Mouse (Mus musculus) granulocyte monocyte progenitor cell, adult 5-6 weeks (primary cell): Measurements from ENCODE around the gene Olfr561. TPM values are rescaled to one million over a fixed set of nuclear protein-coding genes. Genes with fewer than 3 reads are reported as not detected.

ENCODE experiments used
- ATAC-seq: replicated peaks from 2 replicates; pipeline ENCODE4 v1.8.0; 2016; ENCODE audit warnings: mild to moderate bottlenecking, moderate TSS enrichment, inconsistent platforms; ENCODE audit not compliant: poor library complexity, severe bottlenecking
- total RNA-seq, 2 experiments: library from RNA; stranded (forward) in 1 of 2; stranded (reverse) in 1 of 2; fragments of 200-712, 200-1000 nt in 1 of 2; fragments of >200 nt in 1 of 2; fragmentation: Nextera tagmentation in 1 of 2; gene quantifications; 2 replicates each; pipeline ENCODE4 v1.2.3; 2014 to 2017

Gene Olfr561
- total RNA-seq (2014; fragmentation: Nextera tagmentation) (not detected in 2 replicates), total RNA-seq (2017) (not detected in 2 replicates)

- ATAC-seq = no peak
These were observed at the start of gene Olfr561 for GRCm38 (mm10) chr7:102770921-102771320. Olfr561 (plus strand) TSS chr7:102771221.

GRCm38 (mm10) chr7:102727391-102727790 is 43.6 kb upstream of the Olfr561 start, which contains the start of gene Olfr559:
Olfr559 (minus strand) TSS chr7:102727491.
- no peak for ATAC-seq

GRCm38 (mm10) chr7:102733793-102734192 is 37.2 kb upstream of the Olfr561 start:
- no peak for ATAC-seq

- no peak for ATAC-seq
These were observed 33.3 kb upstream of the Olfr561 start for GRCm38 (mm10) chr7:102737705-102738104.

- ATAC-seq = no peak
These were observed 18.9 kb upstream of the Olfr561 start for GRCm38 (mm10) chr7:102752086-102752485.

GRCm38 (mm10) chr7:102759266-102759665 is 11.8 kb upstream of the Olfr561 start, which contains the start of the genes Olfr560 and Olfr78:
Olfr560 (minus strand) TSS chr7:102759366.
Olfr78 (minus strand) TSS chr7:102759471.
- ATAC-seq = no peak

GRCm38 (mm10) chr7:102803180-102803579 is 32.2 kb downstream of the Olfr561 start, which contains the start of gene Olfr564:
Olfr564 (plus strand) TSS chr7:102803480.
- no peak for ATAC-seq

Other genes with a start within 250 kb of the Olfr561 start
Only the 30 nearest of the 31 such genes appear.
- not detected in 2 replicates for gene Olfr548-ps1, start 230.3 kb upstream of the Olfr561 start, total RNA-seq (2014; fragmentation: Nextera tagmentation)
- not detected in 2 replicates for gene Olfr548-ps1, start 230.3 kb upstream of the Olfr561 start, total RNA-seq (2017)
- not detected in 2 replicates for gene Olfr549, start 221.4 kb upstream of the Olfr561 start, total RNA-seq (2014; fragmentation: Nextera tagmentation)
- gene Olfr549, start 221.4 kb upstream of the Olfr561 start, total RNA-seq (2017) = not detected in 2 replicates
- gene Trim21, start 205.7 kb upstream of the Olfr561 start, total RNA-seq (2014; fragmentation: Nextera tagmentation) = 14.9 and 15.9 TPM in 2 replicates
- gene Trim21, start 205.7 kb upstream of the Olfr561 start, total RNA-seq (2017) = 31.5 and 33.5 TPM in 2 replicates
- gene Olfr550, start 199.8 kb upstream of the Olfr561 start, total RNA-seq (2014; fragmentation: Nextera tagmentation) = not detected in 2 replicates
- not detected in 2 replicates for gene Olfr550, start 199.8 kb upstream of the Olfr561 start, total RNA-seq (2017)
- gene Olfr551, start 179.3 kb upstream of the Olfr561 start, total RNA-seq (2014; fragmentation: Nextera tagmentation) = not detected in 2 replicates
- gene Olfr551, start 179.3 kb upstream of the Olfr561 start, total RNA-seq (2017) = not detected in 2 replicates
- gene Olfr552, start 173.5 kb upstream of the Olfr561 start, total RNA-seq (2014; fragmentation: Nextera tagmentation) = not detected in 2 replicates
- 0.09 TPM in 1 of 2 replicates, not detected in the other for gene Olfr552, start 173.5 kb upstream of the Olfr561 start, total RNA-seq (2017)
- not detected in 2 replicates for gene Olfr553, start 153.0 kb upstream of the Olfr561 start, total RNA-seq (2014; fragmentation: Nextera tagmentation)
- gene Olfr553, start 153.0 kb upstream of the Olfr561 start, total RNA-seq (2017) = not detected in 2 replicates
- gene Olfr554, start 132.8 kb upstream of the Olfr561 start, total RNA-seq (2014; fragmentation: Nextera tagmentation) = not detected in 2 replicates
- not detected in 2 replicates for gene Olfr554, start 132.8 kb upstream of the Olfr561 start, total RNA-seq (2017)
- not detected in 2 replicates for gene Olfr555, start 112.4 kb upstream of the Olfr561 start, total RNA-seq (2014; fragmentation: Nextera tagmentation)
- gene Olfr555, start 112.4 kb upstream of the Olfr561 start, total RNA-seq (2017) = not detected in 2 replicates
- not detected in 2 replicates for gene Olfr556, start 106.3 kb upstream of the Olfr561 start, total RNA-seq (2014; fragmentation: Nextera tagmentation)
- gene Olfr556, start 106.3 kb upstream of the Olfr561 start, total RNA-seq (2017) = not detected in 2 replicates
- 4.8 and 13.0 TPM in 2 replicates for gene Trim68, start 83.9 kb upstream of the Olfr561 start, total RNA-seq (2014; fragmentation: Nextera tagmentation)
- gene Trim68, start 83.9 kb upstream of the Olfr561 start, total RNA-seq (2017) = 5.7 and 6.1 TPM in 2 replicates
- not detected in 2 replicates for gene Olfr557, start 75.3 kb upstream of the Olfr561 start, total RNA-seq (2014; fragmentation: Nextera tagmentation)
- not detected in 2 replicates for gene Olfr557, start 75.3 kb upstream of the Olfr561 start, total RNA-seq (2017)
- not detected in 2 replicates for gene Olfr558, start 69.0 kb upstream of the Olfr561 start, total RNA-seq (2014; fragmentation: Nextera tagmentation)
- not detected in 2 replicates for gene Olfr558, start 69.0 kb upstream of the Olfr561 start, total RNA-seq (2017)
- gene Olfr33, start 52.2 kb upstream of the Olfr561 start, total RNA-seq (2014; fragmentation: Nextera tagmentation) = not detected in 2 replicates
- gene Olfr33, start 52.2 kb upstream of the Olfr561 start, total RNA-seq (2017) = not detected in 2 replicates
- gene Olfr559, start 43.7 kb upstream of the Olfr561 start, total RNA-seq (2014; fragmentation: Nextera tagmentation) = not detected in 2 replicates
- gene Olfr559, start 43.7 kb upstream of the Olfr561 start, total RNA-seq (2017) = not detected in 2 replicates
- not detected in 2 replicates for gene Olfr560, start 11.9 kb upstream of the Olfr561 start, total RNA-seq (2014; fragmentation: Nextera tagmentation)
- not detected in 2 replicates for gene Olfr560, start 11.9 kb upstream of the Olfr561 start, total RNA-seq (2017)
- gene Olfr78, start 11.8 kb upstream of the Olfr561 start, total RNA-seq (2014; fragmentation: Nextera tagmentation) = not detected in 2 replicates
- not detected in 2 replicates for gene Olfr78, start 11.8 kb upstream of the Olfr561 start, total RNA-seq (2017)
- not detected in 2 replicates for gene Olfr564, start 32.3 kb downstream of the Olfr561 start, total RNA-seq (2014; fragmentation: Nextera tagmentation)
- not detected in 2 replicates for gene Olfr564, start 32.3 kb downstream of the Olfr561 start, total RNA-seq (2017)
- not detected in 2 replicates for gene Olfr566, start 87.5 kb downstream of the Olfr561 start, total RNA-seq (2014; fragmentation: Nextera tagmentation)
- not detected in 2 replicates for gene Olfr566, start 87.5 kb downstream of the Olfr561 start, total RNA-seq (2017)
- not detected in 2 replicates for gene Olfr568, start 105.9 kb downstream of the Olfr561 start, total RNA-seq (2014; fragmentation: Nextera tagmentation)
- gene Olfr568, start 105.9 kb downstream of the Olfr561 start, total RNA-seq (2017) = not detected in 2 replicates
- not detected in 2 replicates for gene Olfr569, start 119.7 kb downstream of the Olfr561 start, total RNA-seq (2014; fragmentation: Nextera tagmentation)
- not detected in 2 replicates for gene Olfr569, start 119.7 kb downstream of the Olfr561 start, total RNA-seq (2017)
- not detected in 2 replicates for gene Olfr570, start 123.4 kb downstream of the Olfr561 start, total RNA-seq (2014; fragmentation: Nextera tagmentation)
- not detected in 2 replicates for gene Olfr570, start 123.4 kb downstream of the Olfr561 start, total RNA-seq (2017)
- gene Olfr571, start 146.3 kb downstream of the Olfr561 start, total RNA-seq (2014; fragmentation: Nextera tagmentation) = not detected in 2 replicates
- not detected in 2 replicates for gene Olfr571, start 146.3 kb downstream of the Olfr561 start, total RNA-seq (2017)
- gene Olfr572, start 153.2 kb downstream of the Olfr561 start, total RNA-seq (2014; fragmentation: Nextera tagmentation) = not detected in 2 replicates
- not detected in 2 replicates for gene Olfr572, start 153.2 kb downstream of the Olfr561 start, total RNA-seq (2017)
- not detected in 2 replicates for gene Olfr573-ps1, start 171.4 kb downstream of the Olfr561 start, total RNA-seq (2014; fragmentation: Nextera tagmentation)
- not detected in 2 replicates for gene Olfr573-ps1, start 171.4 kb downstream of the Olfr561 start, total RNA-seq (2017)
- not detected in 2 replicates for gene Olfr574, start 177.2 kb downstream of the Olfr561 start, total RNA-seq (2014; fragmentation: Nextera tagmentation)
- not detected in 2 replicates for gene Olfr574, start 177.2 kb downstream of the Olfr561 start, total RNA-seq (2017)
- not detected in 2 replicates for gene Olfr575, start 187.6 kb downstream of the Olfr561 start, total RNA-seq (2014; fragmentation: Nextera tagmentation)
- not detected in 2 replicates for gene Olfr575, start 187.6 kb downstream of the Olfr561 start, total RNA-seq (2017)
- not detected in 2 replicates for gene Olfr576, start 191.4 kb downstream of the Olfr561 start, total RNA-seq (2014; fragmentation: Nextera tagmentation)
- not detected in 2 replicates for gene Olfr576, start 191.4 kb downstream of the Olfr561 start, total RNA-seq (2017)
- not detected in 2 replicates for gene Olfr577, start 204.7 kb downstream of the Olfr561 start, total RNA-seq (2014; fragmentation: Nextera tagmentation)
- gene Olfr577, start 204.7 kb downstream of the Olfr561 start, total RNA-seq (2017) = not detected in 2 replicates
- not detected in 2 replicates for gene Olfr578, start 218.1 kb downstream of the Olfr561 start, total RNA-seq (2014; fragmentation: Nextera tagmentation)
- gene Olfr578, start 218.1 kb downstream of the Olfr561 start, total RNA-seq (2017) = not detected in 2 replicates